Mouse (Mus musculus): ENCODE measurements around the gene Ankrd63. TPM values are rescaled to one million over a fixed set of nuclear protein-coding genes. Genes with fewer than 3 reads are reported as not detected.

Gene Ankrd63
- polyA plus RNA-seq, 1 experiment from 2014 or later = not detected

GRCm38 (mm10) chr2:118701161-118701560 lies 2.6 kb downstream of the Ankrd63 start:
- ATAC-seq (ENCODE audit: low FRiP score) = no peak
- Histone ChIP-seq H3K4me3 (ENCODE audit: low read depth, low read length) (no peak overlapping the region), H3K27me3 (ENCODE audit: control insufficient read depth, insufficient read depth, low read length) (peaks cover 83% of the 10 kb centered on the region), H3K4me1 (replicated peaks; ENCODE audit: control insufficient read depth, insufficient read depth, low read length) (peaks cover 18% of the 10 kb centered on the region), H3K9ac (ENCODE audit: low read depth, low read length) (no peak overlapping the region), H3K36me3 (ENCODE audit: control insufficient read depth, insufficient read depth, low read length) (no peaks in the 10 kb centered on the region), H3K4me2 (replicated peaks; ENCODE audit: low read depth, low read length) (no peak overlapping the region), H3K9me3 (ENCODE audit: control insufficient read depth, low read length) (no peaks in the 10 kb centered on the region), H3K27ac (ENCODE audit: low read depth, low read length) (no peak overlapping the region)
- 4% methylated on average over 5 of the region's 5 CpGs for WGBS
- DNase-seq (ENCODE audit: low spot score) = no peak

- H3K9ac ChIP-seq (ENCODE audit: low read depth, low read length) = no peak overlapping the region
These were observed 3.3 kb downstream of the Ankrd63 start for GRCm38 (mm10) chr2:118700179-118701062.

GRCm38 (mm10) chr2:118697955-118698354 lies 5.8 kb downstream of the Ankrd63 start:
- H3K4me1 ChIP-seq (replicated peaks; ENCODE audit: control insufficient read depth, insufficient read depth, low read length) = peaks cover 10% of the 10 kb centered on the region
- no peaks in the 10 kb centered on the region for H3K36me3 ChIP-seq (ENCODE audit: control insufficient read depth, insufficient read depth, low read length)
- no peak overlapping the region for H3K9ac ChIP-seq (ENCODE audit: low read depth, low read length)
- WGBS = 36% methylated on average over 6 of the region's 7 CpGs
- peaks cover 52% of the 10 kb centered on the region for H3K27me3 ChIP-seq (ENCODE audit: control insufficient read depth, insufficient read depth, low read length)
- H3K4me2 ChIP-seq (replicated peaks; ENCODE audit: low read depth, low read length) = no peak overlapping the region
- H3K27ac ChIP-seq (ENCODE audit: low read depth, low read length) = no peak overlapping the region
- DNase-seq (ENCODE audit: low spot score) (no peak), ATAC-seq (ENCODE audit: low FRiP score) (no peak)
- no peak overlapping the region for H3K4me3 ChIP-seq (ENCODE audit: low read depth, low read length)
- H3K9me3 ChIP-seq (ENCODE audit: control insufficient read depth, low read length) = no peaks in the 10 kb centered on the region

More at GRCm38 (mm10) chr2:118700179-118701062, 3.3 kb downstream of the Ankrd63 start:
- H3K36me3 ChIP-seq (ENCODE audit: control insufficient read depth, insufficient read depth, low read length) = no peaks in the 10 kb centered on the region
- peak overlapping the region; percentile 37 for H3K4me2 ChIP-seq (replicated peaks; ENCODE audit: low read depth, low read length)
- H3K4me3 ChIP-seq (ENCODE audit: low read depth, low read length) = peak overlapping the region; percentile 1; the same call in 1 of the 2 replicates
- peaks cover 77% of the 10 kb centered on the region for H3K27me3 ChIP-seq (ENCODE audit: control insufficient read depth, insufficient read depth, low read length)
- H3K27ac ChIP-seq (ENCODE audit: low read depth, low read length) = no peak overlapping the region
- ATAC-seq (ENCODE audit: low FRiP score) (peak; percentile 52), DNase-seq (ENCODE audit: low spot score) (peak; percentile 93)
- WGBS = under 1% methylated on average over 32 of the region's 32 CpGs
- peaks cover 18% of the 10 kb centered on the region for H3K4me1 ChIP-seq (replicated peaks; ENCODE audit: control insufficient read depth, insufficient read depth, low read length)
- no peaks in the 10 kb centered on the region for H3K9me3 ChIP-seq (ENCODE audit: control insufficient read depth, low read length)

GRCm38 (mm10) chr2:118697311-118697877 lies 6.4 kb downstream of the Ankrd63 start:
- Histone ChIP-seq H3K4me3 (ENCODE audit: low read depth, low read length) (no peak overlapping the region), H3K9ac (ENCODE audit: low read depth, low read length) (no peak overlapping the region), H3K4me2 (replicated peaks; ENCODE audit: low read depth, low read length) (no peak overlapping the region), H3K36me3 (ENCODE audit: control insufficient read depth, insufficient read depth, low read length) (no peaks in the 10 kb centered on the region), H3K27me3 (ENCODE audit: control insufficient read depth, insufficient read depth, low read length) (peaks cover 47% of the 10 kb centered on the region), H3K4me1 (replicated peaks; ENCODE audit: control insufficient read depth, insufficient read depth, low read length) (peaks cover 6% of the 10 kb centered on the region), H3K27ac (ENCODE audit: low read depth, low read length) (no peak overlapping the region), H3K9me3 (ENCODE audit: control insufficient read depth, low read length) (no peaks in the 10 kb centered on the region)
- no peak for DNase-seq (ENCODE audit: low spot score)
- 37% methylated on average over 5 of the region's 5 CpGs for WGBS
- ATAC-seq (ENCODE audit: low FRiP score) = no peak

- DNase-seq (ENCODE audit: low spot score) (no peak), ATAC-seq (ENCODE audit: low FRiP score) (no peak)
- no peak overlapping the region for H3K4me3 ChIP-seq (ENCODE audit: low read depth, low read length)
- no peaks in the 10 kb centered on the region for H3K36me3 ChIP-seq (ENCODE audit: control insufficient read depth, insufficient read depth, low read length)
- no peaks in the 10 kb centered on the region for H3K9me3 ChIP-seq (ENCODE audit: control insufficient read depth, low read length)
- H3K27me3 ChIP-seq (ENCODE audit: control insufficient read depth, insufficient read depth, low read length) = peaks cover 40% of the 10 kb centered on the region
- 49% methylated on average over 21 of the region's 21 CpGs for WGBS
- H3K27ac ChIP-seq (ENCODE audit: low read depth, low read length) = no peak overlapping the region
- H3K4me1 ChIP-seq (replicated peaks; ENCODE audit: control insufficient read depth, insufficient read depth, low read length) = peaks cover 6% of the 10 kb centered on the region
- no peak overlapping the region for H3K4me2 ChIP-seq (replicated peaks; ENCODE audit: low read depth, low read length)
- no peak overlapping the region for H3K9ac ChIP-seq (ENCODE audit: low read depth, low read length)
These were observed 7.1 kb downstream of the Ankrd63 start for GRCm38 (mm10) chr2:118696451-118697308.

GRCm38 (mm10) chr2:118695677-118696232 lies 8.0 kb downstream of the Ankrd63 start:
- DNase-seq (ENCODE audit: low spot score) (peak; percentile 82), ATAC-seq (ENCODE audit: low FRiP score) (no peak)
- H3K4me3 ChIP-seq (ENCODE audit: low read depth, low read length) = no peak overlapping the region
- H3K27me3 ChIP-seq (ENCODE audit: control insufficient read depth, insufficient read depth, low read length) = peaks cover 30% of the 10 kb centered on the region
- WGBS = 33% methylated on average over 11 of the region's 11 CpGs
- H3K36me3 ChIP-seq (ENCODE audit: control insufficient read depth, insufficient read depth, low read length) = no peaks in the 10 kb centered on the region
- peaks cover 5% of the 10 kb centered on the region for H3K4me1 ChIP-seq (replicated peaks; ENCODE audit: control insufficient read depth, insufficient read depth, low read length)
- H3K4me2 ChIP-seq (replicated peaks; ENCODE audit: low read depth, low read length) = no peak overlapping the region
- H3K9ac ChIP-seq (ENCODE audit: low read depth, low read length) = no peak overlapping the region
- H3K9me3 ChIP-seq (ENCODE audit: control insufficient read depth, low read length) = no peaks in the 10 kb centered on the region
- no peak overlapping the region for H3K27ac ChIP-seq (ENCODE audit: low read depth, low read length)

GRCm38 (mm10) chr2:118693370-118693966 lies 10.3 kb downstream of the Ankrd63 start:
- DNase-seq (ENCODE audit: low spot score) (no peak), ATAC-seq (ENCODE audit: low FRiP score) (no peak)
- Histone ChIP-seq H3K4me1 (replicated peaks; ENCODE audit: control insufficient read depth, insufficient read depth, low read length) (no peaks in the 10 kb centered on the region), H3K9ac (ENCODE audit: low read depth, low read length) (no peak overlapping the region), H3K4me3 (ENCODE audit: low read depth, low read length) (no peak overlapping the region), H3K36me3 (ENCODE audit: control insufficient read depth, insufficient read depth, low read length) (no peaks in the 10 kb centered on the region), H3K27me3 (ENCODE audit: control insufficient read depth, insufficient read depth, low read length) (peaks cover 15% of the 10 kb centered on the region), H3K27ac (ENCODE audit: low read depth, low read length) (no peak overlapping the region), H3K4me2 (replicated peaks; ENCODE audit: low read depth, low read length) (no peak overlapping the region), H3K9me3 (ENCODE audit: control insufficient read depth, low read length) (no peaks in the 10 kb centered on the region)
- 85% methylated on average over 19 of the region's 19 CpGs for WGBS

- H3K27me3 ChIP-seq (ENCODE audit: control insufficient read depth, insufficient read depth, low read length) = peaks cover 3% of the 10 kb centered on the region; the same call in 1 of the 2 replicates
- no peak overlapping the region for H3K4me2 ChIP-seq (replicated peaks; ENCODE audit: low read depth, low read length)
- no peaks in the 10 kb centered on the region for H3K9me3 ChIP-seq (ENCODE audit: control insufficient read depth, low read length)
- no peaks in the 10 kb centered on the region for H3K4me1 ChIP-seq (replicated peaks; ENCODE audit: control insufficient read depth, insufficient read depth, low read length)
- DNase-seq (ENCODE audit: low spot score) (no peak), ATAC-seq (ENCODE audit: low FRiP score) (no peak)
- H3K27ac ChIP-seq (ENCODE audit: low read depth, low read length) = no peak overlapping the region
- H3K4me3 ChIP-seq (ENCODE audit: low read depth, low read length) = no peak overlapping the region
- WGBS = 84% methylated on average over 10 of the region's 10 CpGs
- no peaks in the 10 kb centered on the region for H3K36me3 ChIP-seq (ENCODE audit: control insufficient read depth, insufficient read depth, low read length)
- H3K9ac ChIP-seq (ENCODE audit: low read depth, low read length) = no peak overlapping the region
These were observed 13.9 kb downstream of the Ankrd63 start for GRCm38 (mm10) chr2:118689875-118690274.

All from hindbrain, embryonic 11.5 days (tissue).